Mouse (Mus musculus) urinary bladder, postnatal 25 days (tissue): ENCODE results near the gene Cma2.
A peak's percentile ranks its signal among the peaks of the same experiment; 100 is the strongest.
"Not testable (repeated sequence)": the region's sequence is repeated elsewhere in the genome, so short reads cannot be mapped to it uniquely, and the experiment has no call there.

Source experiments
- DNase-seq: peaks from one replicate; pipeline ENCODE4 v3.0.0; 2022; ENCODE audit warnings: low spot score

The Cma2 gene

GRCm38 (mm10) chr14:55950346-55951030 lies at the start of gene Cma2:
Gene Cma2 (plus strand): TSS chr14:55950980.
- DNase-seq: no peak

- no peak for DNase-seq
Measured at GRCm38 (mm10) chr14:55905518-55905917, 45.3 kb upstream of the Cma2 start.

GRCm38 (mm10) chr14:55913406-55913805 lies 37.4 kb upstream of the Cma2 start:
- DNase-seq: no peak

- DNase-seq: peak; percentile 58
Measured at GRCm38 (mm10) chr14:55918240-55919082, 32.3 kb upstream of the Cma2 start.

- DNase-seq: no peak
Measured at GRCm38 (mm10) chr14:55922475-55923232, 28.1 kb upstream of the Cma2 start.

GRCm38 (mm10) chr14:55926847-55927246 lies 23.9 kb upstream of the Cma2 start:
- DNase-seq: no peak

GRCm38 (mm10) chr14:55929263-55929997 lies 21.4 kb upstream of the Cma2 start:
- no peak for DNase-seq

GRCm38 (mm10) chr14:55933586-55933985 lies 17.2 kb upstream of the Cma2 start:
- DNase-seq: no peak

- DNase-seq: no peak
Measured at GRCm38 (mm10) chr14:55940070-55940800, 10.5 kb upstream of the Cma2 start.

- DNase-seq: no peak
Measured at GRCm38 (mm10) chr14:55943601-55944000, 7.2 kb upstream of the Cma2 start.

GRCm38 (mm10) chr14:55944575-55944974 lies 6.2 kb upstream of the Cma2 start, which contains the start of gene Cma1:
Gene Cma1 (minus strand): TSS chr14:55944675.
- no peak for DNase-seq

- DNase-seq: no peak
Measured at GRCm38 (mm10) chr14:55946269-55946969, 4.4 kb upstream of the Cma2 start.

GRCm38 (mm10) chr14:55963263-55963662 lies 12.5 kb downstream of the Cma2 start:
- no peak for DNase-seq

- DNase-seq: not testable (repeated sequence)
Measured at GRCm38 (mm10) chr14:55963900-55964299, 13.1 kb downstream of the Cma2 start.

- DNase-seq: not testable (repeated sequence)
Measured at GRCm38 (mm10) chr14:55987464-55987863, 36.7 kb downstream of the Cma2 start.

GRCm38 (mm10) chr14:56013147-56013546 lies 62.4 kb downstream of the Cma2 start:
- DNase-seq: no peak

GRCm38 (mm10) chr14:56013924-56014323 lies 63.1 kb downstream of the Cma2 start:
- no peak for DNase-seq

GRCm38 (mm10) chr14:56017671-56018070 lies 66.9 kb downstream of the Cma2 start, which contains the start of gene Mcpt1:
Gene Mcpt1 (plus strand): TSS chr14:56017971.
- not testable (repeated sequence) for DNase-seq

- DNase-seq: no peak
Measured at GRCm38 (mm10) chr14:56019446-56019845, 68.7 kb downstream of the Cma2 start.

GRCm38 (mm10) chr14:56021305-56021704 lies 70.5 kb downstream of the Cma2 start:
- not testable (repeated sequence) for DNase-seq
